Mouse (Mus musculus) intestine, embryonic 14.5 days (tissue): ENCODE measurements around the gene a. TPM values are rescaled to one million over a fixed set of nuclear protein-coding genes. Genes with fewer than 3 reads are reported as not detected.
"Not testable (repeated sequence)": the region's sequence is repeated elsewhere in the genome, so short reads cannot be mapped to it uniquely, and the experiment has no call there.

Experiments used
- ATAC-seq: fragments of 200-750 bp; cut with Nextera tagmentation; replicated peaks from 2 replicates; pipeline ENCODE4 v1.8.0; 2017; ENCODE audit warnings: low read depth, moderate number of reproducible peaks, moderate TSS enrichment, moderate library complexity; ENCODE audit not compliant: low FRiP score, low TSS enrichment
- DNase-seq: peaks from one replicate; pipeline ENCODE4 v3.0.0-alpha.2; 2018; ENCODE audit warnings: low spot score
- H3K27ac ChIP-seq: fragments of 300-500 bp; sonication (generic); 2 replicates; pipeline ENCODE4 v1.5.1; 2014; ENCODE audit warnings: low read depth, mild to moderate bottlenecking, control low read depth
- H3K27me3 ChIP-seq: fragments of 300-500 bp; sonication (generic); replicated peaks from 2 replicates; pipeline ENCODE4 v1.6.1; 2014; ENCODE audit warnings: low read length, control low read depth; ENCODE audit not compliant: control insufficient read depth, insufficient read depth
- H3K36me3 ChIP-seq: fragments of 300-500 bp; sonication (generic); 2 replicates; pipeline ENCODE4 v1.6.1; 2014; ENCODE audit warnings: low read length, control low read depth; ENCODE audit not compliant: control insufficient read depth, insufficient read depth
- H3K4me1 ChIP-seq: fragments of 300-500 bp; sonication (generic); replicated peaks from 2 replicates; pipeline ENCODE4 v1.6.1; 2014; ENCODE audit warnings: low read length, control low read depth, mixed read lengths; ENCODE audit not compliant: control insufficient read depth, insufficient read depth
- H3K4me2 ChIP-seq: fragments of 300-500 bp; sonication (generic); 2 replicates; pipeline ENCODE4 v1.6.1; 2014; ENCODE audit warnings: low read length
- H3K4me3 ChIP-seq: fragments of 300-500 bp; sonication (generic); 2 replicates; pipeline ENCODE4 v1.5.1; 2014; ENCODE audit warnings: low read depth, low read length, control low read depth, mixed read lengths
- H3K9ac ChIP-seq: fragments of 300-500 bp; sonication (generic); 2 replicates; pipeline ENCODE4 v1.6.1; 2014; ENCODE audit warnings: mild to moderate bottlenecking, low read length
- H3K9me3 ChIP-seq: fragments of 300-500 bp; sonication (generic); 2 replicates; pipeline ENCODE4 v1.6.1; 2016; ENCODE audit warnings: low read length, control low read depth; ENCODE audit not compliant: control insufficient read depth
- WGBS: fragments of 180-500 bp; shearing (Covaris S2); extraction: QIAGEN DNeasy Blood & Tissue Kit; methylation state at CpG from one replicate; pipeline ENCODE4 v1.1.7; 2014; 5-methylcytosine and 5-hydroxymethylcytosine counted together
- polyA plus RNA-seq: library from polyadenylated mRNA; unstranded; fragments of >200 nt; fragmentation: Nextera tagmentation; extraction: Ambion mirVana; gene quantifications from 2 replicates; pipeline ENCODE4 v1.2.1, GENCODE M21; 2014

Gene a
- polyA plus RNA-seq, 1 experiment from 2014 or later, result 1.5 TPM

DNA sequence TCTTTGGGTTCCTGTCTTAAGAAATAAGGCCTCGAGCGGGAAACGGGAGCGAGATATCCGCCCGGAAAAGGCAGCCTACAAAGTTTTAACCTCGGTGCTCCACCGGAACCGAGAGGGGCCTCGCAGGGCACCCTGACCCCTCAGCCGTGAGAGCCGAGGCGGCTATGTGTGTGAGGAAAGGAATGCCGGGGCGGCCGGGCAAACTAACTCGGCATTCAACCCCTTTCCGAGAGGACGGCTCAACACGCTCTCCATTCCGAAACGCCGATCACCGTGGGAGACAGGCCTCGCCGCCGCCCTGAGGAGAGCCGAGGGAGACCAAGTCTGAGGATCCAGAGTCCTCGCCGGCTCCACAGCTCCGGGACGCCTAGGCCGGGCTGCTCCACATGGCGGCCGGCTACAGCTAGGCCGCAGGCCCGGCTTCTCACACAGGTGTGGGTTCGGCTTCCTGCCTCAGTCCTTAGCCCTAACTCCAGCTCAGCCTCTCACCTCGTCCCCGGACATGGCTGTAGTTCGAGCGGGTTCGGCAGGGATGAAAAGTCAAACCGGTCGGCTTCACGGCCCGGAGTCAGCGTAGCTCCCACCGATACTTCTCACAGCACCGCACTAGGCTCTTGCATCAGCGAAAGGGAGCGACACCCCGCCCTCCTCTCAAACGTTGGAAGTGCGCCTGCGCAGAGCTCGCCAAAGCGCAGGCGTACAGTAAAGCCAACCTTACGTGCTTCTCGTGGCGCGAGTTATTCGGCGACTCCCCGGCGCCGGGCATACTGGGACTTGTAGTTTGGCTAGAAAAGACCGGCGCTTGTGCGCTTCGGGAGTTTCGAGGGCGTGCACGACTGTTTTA, 101.2 kb downstream of the a start, which contains the start of gene Eif2s2:
Eif2s2 (minus strand) TSS at position 735 of the 844 bp plus-strand sequence.
- Histone ChIP-seq H3K36me3 (peaks cover 8% of the 10 kb centered on the region), H3K4me3 (peak within 1 kb of the TSS; percentile 63), H3K4me2 (peak within 1 kb of the TSS; percentile 90), H3K27me3 (no peaks in the 10 kb centered on the region), H3K9ac (peak within 1 kb of the TSS; percentile 65), H3K4me1 (peaks cover 17% of the 10 kb centered on the region), H3K9me3 (no peaks in the 10 kb centered on the region), H3K27ac (peak within 1 kb of the TSS; percentile 79)
- WGBS, result under 1% methylated on average over 73 of the region's 75 CpGs
- peak; percentile 97 for ATAC-seq
- DNase-seq, result peak; percentile 94

DNA sequence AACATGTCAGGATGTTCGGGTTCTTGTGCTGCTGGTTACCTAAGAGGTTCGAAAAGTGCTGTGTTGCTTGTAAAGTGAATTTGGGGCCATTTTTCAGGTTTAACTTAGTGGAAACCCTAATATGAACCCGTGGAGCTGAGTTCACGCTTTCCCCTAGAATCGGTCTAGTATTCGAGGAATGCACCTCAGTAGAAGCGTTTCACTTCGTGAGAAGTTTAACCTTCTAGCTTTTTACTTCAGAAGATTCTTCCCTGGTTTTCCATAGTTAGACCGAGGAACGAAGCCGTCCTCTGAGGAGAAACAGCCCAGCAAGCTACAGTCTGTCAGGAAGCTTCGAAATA, 101.8 kb downstream of the a start:
- Histone ChIP-seq H3K9me3 (no peaks in the 10 kb centered on the region), H3K4me3 (peak overlapping the region; percentile 63), H3K27ac (peak overlapping the region; percentile 38; the same call in 1 of the 2 replicates), H3K4me2 (peak overlapping the region; percentile 90), H3K36me3 (peaks cover 2% of the 10 kb centered on the region), H3K9ac (peak overlapping the region; percentile 48), H3K4me1 (peaks cover 17% of the 10 kb centered on the region), H3K27me3 (no peaks in the 10 kb centered on the region)
- ATAC-seq (no peak; the same call in 1 of the 2 replicates), DNase-seq (no peak)
- WGBS, result 10% methylated on average over 12 of the region's 12 CpGs

DNA sequence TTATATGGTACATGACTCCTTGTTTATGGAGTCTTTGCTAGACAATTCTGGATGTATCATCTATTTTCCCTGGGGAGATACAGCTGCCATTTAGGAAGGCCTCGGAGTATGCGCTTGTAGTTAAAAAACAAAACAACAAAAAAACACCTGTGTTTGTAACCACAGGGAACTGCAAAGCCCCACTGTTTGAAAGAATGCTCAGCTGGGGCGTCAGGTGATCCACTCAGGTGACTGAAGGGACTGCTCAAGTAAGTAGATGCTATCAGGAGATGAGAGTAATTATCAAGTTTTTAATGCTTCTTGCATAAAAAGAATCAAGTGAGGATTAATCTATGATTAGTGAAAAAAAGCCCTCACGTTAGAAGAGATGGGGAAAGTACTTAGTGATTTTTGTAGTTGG, 102.3 kb downstream of the a start:
- H3K9ac ChIP-seq, result no peak overlapping the region
- peak overlapping the region; percentile 90 for H3K4me2 ChIP-seq
- H3K4me3 ChIP-seq, result no peak overlapping the region
- no peak for ATAC-seq
- peaks cover 17% of the 10 kb centered on the region for H3K4me1 ChIP-seq
- no peaks in the 10 kb centered on the region for H3K36me3 ChIP-seq
- no peaks in the 10 kb centered on the region for H3K9me3 ChIP-seq
- 55% methylated on average over 4 of the region's 4 CpGs for WGBS
- H3K27ac ChIP-seq, result no peak overlapping the region
- H3K27me3 ChIP-seq, result no peaks in the 10 kb centered on the region
- no peak for DNase-seq

DNA sequence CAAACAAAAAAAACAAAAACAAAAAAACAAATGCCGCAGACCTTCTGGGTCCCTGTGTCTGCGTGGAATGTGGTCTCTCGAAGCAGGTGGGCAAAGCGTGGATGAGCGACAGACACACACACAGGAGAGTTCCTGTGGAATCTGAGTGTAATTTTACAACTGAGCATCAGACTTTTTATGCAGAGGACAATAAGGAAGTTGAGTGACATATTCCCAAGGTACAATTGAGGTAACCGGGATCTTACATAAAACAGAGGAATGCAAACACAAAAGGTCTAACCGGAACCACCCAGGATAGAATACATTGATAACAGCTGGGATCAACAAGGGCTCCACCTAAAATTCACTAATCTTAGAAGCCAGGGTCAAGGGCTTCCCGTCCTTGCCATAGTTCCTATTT, 107.8 kb downstream of the a start:
- H3K36me3 ChIP-seq, result not testable (repeated sequence)

DNA sequence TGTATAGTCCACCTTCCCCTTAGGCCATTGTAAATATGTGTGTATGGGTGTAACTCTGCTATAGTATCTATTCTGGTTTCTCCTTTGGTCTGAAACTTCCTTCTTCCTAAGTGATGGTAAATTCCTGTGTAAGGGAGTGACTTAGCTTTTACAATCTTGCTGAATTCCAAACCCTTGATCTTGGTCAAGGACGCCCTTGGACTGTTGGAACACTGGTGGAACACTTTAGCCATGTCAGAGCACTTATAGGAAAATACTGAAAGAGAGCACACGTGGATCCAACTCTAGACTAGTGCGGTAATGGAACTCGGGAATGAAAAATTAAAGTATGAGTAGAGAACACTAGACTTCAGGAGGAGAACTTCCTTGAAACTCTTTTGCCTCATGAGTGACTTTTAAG, 108.2 kb downstream of the a start:
- H3K27me3 ChIP-seq, H3K4me1 ChIP-seq, H3K9me3 ChIP-seq, H3K9ac ChIP-seq, H3K4me3 ChIP-seq, DNase-seq, H3K27ac ChIP-seq, ATAC-seq, H3K36me3 ChIP-seq, H3K4me2 ChIP-seq: not testable (repeated sequence)
- WGBS, result 83% methylated on average over 4 of the region's 4 CpGs

More for the DNA sequence above, 107.8 kb downstream of the a start:
- not testable (repeated sequence) for H3K4me3 ChIP-seq, H3K4me1 ChIP-seq, H3K9me3 ChIP-seq, H3K4me2 ChIP-seq, ATAC-seq, H3K27ac ChIP-seq, DNase-seq, H3K27me3 ChIP-seq, H3K9ac ChIP-seq
- WGBS, result 85% methylated on average over 7 of the region's 8 CpGs

DNA sequence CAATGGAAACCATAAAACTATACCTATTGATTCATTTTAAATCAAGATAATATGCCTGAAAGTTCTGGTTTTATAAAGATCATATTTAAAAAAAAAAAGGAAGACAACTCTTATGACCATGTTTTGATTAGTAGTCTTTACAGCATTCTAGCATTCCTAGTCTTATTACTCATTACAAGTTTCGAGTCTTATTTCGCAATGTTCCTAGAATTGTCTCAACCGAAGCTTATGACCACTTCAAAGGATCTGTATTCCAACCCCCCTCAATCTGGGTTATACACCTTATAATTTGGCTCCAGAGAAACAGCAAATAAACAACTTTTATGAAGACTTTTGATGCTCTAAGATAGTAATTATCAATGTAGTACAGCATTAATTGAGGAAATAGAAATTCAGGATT, 110.9 kb downstream of the a start:
- Histone ChIP-seq H3K27me3 (no peaks in the 10 kb centered on the region), H3K4me2 (no peak overlapping the region), H3K4me1 (no peaks in the 10 kb centered on the region), H3K9ac (no peak overlapping the region), H3K27ac (no peak overlapping the region), H3K9me3 (no peaks in the 10 kb centered on the region), H3K4me3 (no peak overlapping the region), H3K36me3 (no peaks in the 10 kb centered on the region)
- no peak for ATAC-seq
- DNase-seq, result no peak
- WGBS, result 89% methylated on average over 3 of the region's 3 CpGs

DNA sequence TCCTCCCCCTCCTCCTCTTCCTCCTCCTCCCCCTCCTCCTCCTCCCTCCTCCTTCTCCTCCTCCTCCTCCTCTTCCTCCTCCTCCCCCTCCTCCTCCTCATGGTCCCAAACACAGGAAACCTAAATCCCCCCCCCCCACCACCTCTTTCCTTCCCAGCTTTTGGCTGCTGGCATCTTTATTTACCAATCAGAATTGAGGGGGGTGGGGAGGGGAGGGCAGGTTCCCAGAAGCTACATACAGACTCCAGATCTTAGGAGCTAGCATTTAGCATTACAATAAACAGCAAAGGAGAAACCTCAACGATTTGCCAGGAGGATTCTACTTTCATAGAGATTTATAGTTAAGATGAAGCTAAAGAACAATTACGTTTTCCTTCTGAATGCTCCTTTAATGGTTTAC, 114.6 kb downstream of the a start:
- ATAC-seq (no peak), DNase-seq (no peak)
- WGBS, result 46% methylated on average over 2 of the region's 2 CpGs
- H3K27me3 ChIP-seq, result no peaks in the 10 kb centered on the region
- H3K4me2 ChIP-seq, result no peak overlapping the region
- no peak overlapping the region for H3K4me3 ChIP-seq
- no peaks in the 10 kb centered on the region for H3K36me3 ChIP-seq
- H3K4me1 ChIP-seq, result no peaks in the 10 kb centered on the region
- no peak overlapping the region for H3K9ac ChIP-seq
- H3K27ac ChIP-seq, result no peak overlapping the region
- no peaks in the 10 kb centered on the region for H3K9me3 ChIP-seq

DNA sequence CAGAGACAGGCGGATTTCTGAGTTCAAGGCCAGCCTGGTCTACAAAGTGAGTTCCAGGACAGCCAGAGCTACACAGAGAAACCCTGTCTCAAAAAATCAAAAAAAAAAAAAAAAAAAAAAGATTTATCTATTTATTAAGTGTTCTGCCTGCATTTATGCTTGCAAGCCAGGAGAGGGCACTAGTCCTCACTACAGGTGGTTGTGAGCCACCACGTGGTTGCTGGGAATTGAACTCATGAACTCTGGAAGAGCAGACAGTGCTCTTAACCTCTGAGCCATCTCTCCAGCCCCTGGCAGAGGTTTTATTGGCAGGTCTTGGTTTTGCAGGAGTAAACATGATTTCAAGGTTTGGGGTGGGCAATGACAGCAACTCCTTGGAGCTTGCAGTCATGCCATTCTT, 117.0 kb downstream of the a start:
- 58% methylated on average over 2 of the region's 2 CpGs for WGBS
- DNase-seq, H3K27me3 ChIP-seq, H3K4me3 ChIP-seq, H3K36me3 ChIP-seq, H3K9ac ChIP-seq, ATAC-seq, H3K4me2 ChIP-seq, H3K27ac ChIP-seq, H3K9me3 ChIP-seq, H3K4me1 ChIP-seq: not testable (repeated sequence)

DNA sequence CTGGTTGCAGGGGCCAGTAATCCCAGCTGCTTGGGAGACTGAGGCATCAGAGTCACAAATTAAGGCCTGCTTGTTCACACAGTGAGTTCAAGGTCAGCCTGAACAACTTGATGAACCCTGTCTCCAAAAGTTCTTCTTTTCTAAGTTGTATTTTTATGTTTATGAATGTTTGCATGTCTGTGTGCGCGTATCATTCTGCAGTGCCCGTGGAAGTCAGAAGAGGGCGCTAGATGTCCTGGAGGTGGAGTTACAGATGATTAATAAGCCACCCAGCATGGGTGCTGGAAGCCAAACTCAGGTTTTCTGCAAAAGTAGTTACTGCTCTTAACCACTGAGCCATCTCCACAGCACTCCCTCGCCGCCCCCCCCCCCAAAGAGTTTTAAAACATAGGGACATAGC, 118.6 kb downstream of the a start:
- Histone ChIP-seq H3K36me3 (no peaks in the 10 kb centered on the region), H3K4me1 (no peaks in the 10 kb centered on the region), H3K27ac (no peak overlapping the region), H3K9me3 (no peaks in the 10 kb centered on the region), H3K27me3 (no peaks in the 10 kb centered on the region), H3K4me2 (no peak overlapping the region), H3K9ac (no peak overlapping the region), H3K4me3 (no peak overlapping the region)
- 80% methylated on average over 6 of the region's 6 CpGs for WGBS
- ATAC-seq (no peak), DNase-seq (no peak)
